Mouse (Mus musculus) kidney, embryonic 16.5 days (tissue): ENCODE measurements at regions not wholly inside any gene's neighbourhood (a gene's known extent, or its start where the extent isn't known, plus 50 kb on each side); places are given as distances from the start of the nearest gene placed in this dataset.
A peak's percentile ranks its signal among the peaks of the same experiment; 100 is the strongest.

ENCODE experiments used
- ATAC-seq: fragments of 200-750 bp; cut with Nextera tagmentation; 2 replicates; pipeline ENCODE4 v1.8.0; 2017; ENCODE audit warnings: moderate TSS enrichment; ENCODE audit not compliant: low FRiP score, low TSS enrichment
- H3K27ac ChIP-seq: fragments of 300-500 bp; sonication (generic); 2 replicates; pipeline ENCODE4 v1.5.1; 2014; ENCODE audit warnings: low read length
- H3K27me3 ChIP-seq: fragments of 300-500 bp; sonication (generic); 2 replicates; pipeline ENCODE4 v1.6.1; 2014; ENCODE audit warnings: low read length, control low read depth, mixed read lengths; ENCODE audit not compliant: insufficient read depth
- H3K36me3 ChIP-seq: fragments of 300-500 bp; sonication (generic); 2 replicates; pipeline ENCODE4 v1.6.1; 2014; ENCODE audit warnings: low read length, control low read depth, mixed read lengths; ENCODE audit not compliant: insufficient read depth
- H3K4me1 ChIP-seq: fragments of 300-500 bp; sonication (generic); 2 replicates; pipeline ENCODE4 v1.6.1; 2014; ENCODE audit warnings: low read length, control low read depth, mixed read lengths; ENCODE audit not compliant: insufficient read depth
- H3K4me2 ChIP-seq: fragments of 300-500 bp; sonication (generic); replicated peaks from 2 replicates; pipeline ENCODE4 v1.6.1; 2014; ENCODE audit warnings: low read depth, low read length
- H3K4me3 ChIP-seq: fragments of 300-500 bp; sonication (generic); 2 replicates; pipeline ENCODE4 v1.5.1; 2014; ENCODE audit warnings: mild to moderate bottlenecking, low read length
- H3K9ac ChIP-seq: fragments of 300-500 bp; sonication (generic); replicated peaks from 2 replicates; pipeline ENCODE4 v1.6.1; 2014; ENCODE audit warnings: low read length
- H3K9me3 ChIP-seq: fragments of 300-500 bp; sonication (generic); 2 replicates; pipeline ENCODE4 v1.6.1; 2016; ENCODE audit warnings: low read length, control low read depth
- WGBS: fragments of 180-500 bp; shearing (Covaris S2); extraction: QIAGEN DNeasy Blood & Tissue Kit; methylation state at CpG from one replicate; pipeline ENCODE4 v1.1.7; 2014; 5-methylcytosine and 5-hydroxymethylcytosine counted together

DNA sequence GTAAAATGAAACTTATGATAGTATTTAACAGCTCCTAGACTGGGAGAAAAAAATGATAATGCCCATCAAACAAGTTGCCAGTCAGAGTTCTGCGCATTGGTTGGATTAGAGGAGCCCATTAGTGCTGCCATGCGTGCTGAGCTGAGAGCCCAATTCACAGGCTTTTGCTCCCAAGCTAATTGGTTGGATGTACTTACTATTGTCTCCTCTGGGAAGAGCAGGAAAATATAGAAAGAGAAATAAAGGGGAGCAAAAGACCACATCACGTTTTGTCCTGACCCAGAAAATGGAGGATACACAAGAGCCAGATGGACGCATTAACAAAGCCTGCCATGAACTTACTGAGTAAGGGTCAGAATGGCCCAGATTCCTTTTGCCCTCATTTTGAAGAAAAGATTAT lies 237.3 kb downstream of the 9330182O14Rik start:
- ATAC-seq: no peak
- Histone ChIP-seq H3K9me3 (no peaks in the 10 kb centered on the region), H3K27ac (no peak overlapping the region), H3K9ac (no peak overlapping the region), H3K4me2 (no peak overlapping the region), H3K4me1 (0 out of 2 replicates have a peak, but pooled peaks cover 3% of the 10 kb centered on the region), H3K27me3 (no peaks in the 10 kb centered on the region), H3K4me3 (no peak overlapping the region), H3K36me3 (no peaks in the 10 kb centered on the region)
- 91% methylated on average over 4 of the region's 4 CpGs for WGBS

DNA sequence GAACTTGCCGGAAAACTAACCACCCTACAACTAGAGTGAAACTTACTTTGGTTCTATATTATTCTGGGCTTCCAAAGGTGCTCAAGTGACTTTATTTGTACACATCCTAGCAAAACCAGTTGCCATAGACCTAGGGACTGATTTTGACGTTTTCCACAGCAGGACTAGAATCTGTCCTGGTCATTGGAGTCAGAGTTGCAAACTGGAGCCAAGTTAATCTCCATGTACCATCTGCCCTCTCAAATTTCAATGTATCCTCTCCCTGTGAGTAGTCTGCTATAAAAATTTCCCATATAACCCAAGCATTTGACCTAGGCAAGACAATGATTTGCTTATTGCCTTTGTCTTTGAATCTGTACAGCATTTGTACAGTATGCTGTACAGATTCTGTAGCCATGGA lies 252.4 kb downstream of the 9330182O14Rik start:
- H3K4me1 ChIP-seq: no peaks in the 10 kb centered on the region
- no peak overlapping the region for H3K27ac ChIP-seq
- H3K27me3 ChIP-seq: no peaks in the 10 kb centered on the region
- no peaks in the 10 kb centered on the region for H3K36me3 ChIP-seq
- no peak overlapping the region for H3K4me2 ChIP-seq
- WGBS: 71% methylated on average over 2 of the region's 2 CpGs
- no peaks in the 10 kb centered on the region for H3K9me3 ChIP-seq
- H3K9ac ChIP-seq: no peak overlapping the region
- no peak overlapping the region for H3K4me3 ChIP-seq
- ATAC-seq: no peak

DNA sequence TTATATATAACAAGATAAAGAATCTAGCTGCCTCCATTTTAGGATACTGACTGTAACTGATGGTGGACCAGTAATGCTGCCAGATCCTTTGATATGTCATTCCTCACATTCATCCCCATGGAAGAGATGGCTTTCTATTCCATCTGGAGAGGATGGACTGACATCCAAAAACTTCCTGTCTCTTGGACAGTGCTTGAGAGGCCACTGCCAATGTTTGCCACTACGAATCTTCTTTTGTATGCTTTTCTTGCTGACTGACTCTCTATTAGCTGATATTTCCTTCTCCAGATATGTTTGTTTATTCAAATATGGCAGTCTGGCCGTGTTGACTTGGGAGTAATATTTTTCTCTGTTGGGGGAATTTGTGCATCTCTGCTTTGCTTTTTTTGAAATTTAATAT lies 253.6 kb downstream of the 9330182O14Rik start:
- Histone ChIP-seq H3K4me2 (no peak overlapping the region), H3K36me3 (no peaks in the 10 kb centered on the region), H3K4me3 (no peak overlapping the region), H3K9ac (no peak overlapping the region), H3K27ac (no peak overlapping the region), H3K9me3 (no peaks in the 10 kb centered on the region), H3K4me1 (no peaks in the 10 kb centered on the region), H3K27me3 (no peaks in the 10 kb centered on the region)
- no peak for ATAC-seq
- WGBS: 53% methylated on average over 2 of the region's 2 CpGs

DNA sequence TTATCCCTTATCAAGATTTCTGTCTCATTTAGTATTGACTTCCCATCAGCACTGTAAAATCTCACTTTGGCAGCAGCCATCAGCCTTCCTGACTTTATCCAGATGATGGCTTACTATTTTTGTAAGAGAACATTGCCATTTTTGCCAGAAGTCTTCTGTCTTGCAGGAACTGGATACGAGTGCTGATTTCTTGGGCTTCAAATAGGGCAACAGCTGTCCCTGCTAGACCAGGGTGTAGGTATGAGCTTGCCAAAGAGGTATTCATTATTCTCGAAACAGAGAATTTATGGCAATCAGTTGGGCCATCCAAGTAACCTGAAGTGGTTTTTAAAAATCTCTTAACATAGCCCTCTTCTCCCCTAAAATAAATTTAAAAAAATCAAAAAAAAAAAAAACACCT lies 254.6 kb downstream of the 9330182O14Rik start:
- H3K4me3 ChIP-seq: no peak overlapping the region
- no peak overlapping the region for H3K27ac ChIP-seq
- WGBS: 68% methylated on average over 2 of the region's 2 CpGs
- H3K9ac ChIP-seq: no peak overlapping the region
- no peak overlapping the region for H3K4me2 ChIP-seq
- ATAC-seq: no peak
- H3K9me3 ChIP-seq: no peaks in the 10 kb centered on the region
- H3K36me3 ChIP-seq: no peaks in the 10 kb centered on the region
- H3K27me3 ChIP-seq: no peaks in the 10 kb centered on the region
- no peaks in the 10 kb centered on the region for H3K4me1 ChIP-seq

DNA sequence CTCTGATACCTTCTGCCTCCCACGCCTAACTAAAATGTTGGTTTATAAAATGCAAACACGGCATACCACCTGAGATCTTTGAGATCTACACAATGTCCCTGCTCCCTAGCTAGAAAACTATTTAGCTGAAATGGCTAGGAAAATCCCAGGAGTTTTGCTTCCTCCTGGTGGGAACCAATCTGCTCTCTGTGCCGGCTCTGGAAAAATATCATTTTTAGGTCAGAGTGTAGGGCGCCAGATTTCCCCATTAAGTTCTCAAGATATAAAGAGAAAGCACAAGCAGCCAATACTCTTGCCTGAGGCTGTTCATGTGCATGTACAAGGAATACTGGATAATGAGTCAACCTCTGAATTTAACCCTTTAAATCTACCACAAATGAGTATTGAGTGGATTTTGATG lies 301.0 kb downstream of the 9330182O14Rik start:
- H3K36me3 ChIP-seq: no peaks in the 10 kb centered on the region
- no peak overlapping the region for H3K4me2 ChIP-seq
- H3K9ac ChIP-seq: no peak overlapping the region
- H3K9me3 ChIP-seq: no peaks in the 10 kb centered on the region
- no peak overlapping the region for H3K27ac ChIP-seq
- no peaks in the 10 kb centered on the region for H3K4me1 ChIP-seq
- ATAC-seq: no peak
- WGBS: 87% methylated on average over 4 of the region's 4 CpGs
- no peak overlapping the region for H3K4me3 ChIP-seq
- no peaks in the 10 kb centered on the region for H3K27me3 ChIP-seq

DNA sequence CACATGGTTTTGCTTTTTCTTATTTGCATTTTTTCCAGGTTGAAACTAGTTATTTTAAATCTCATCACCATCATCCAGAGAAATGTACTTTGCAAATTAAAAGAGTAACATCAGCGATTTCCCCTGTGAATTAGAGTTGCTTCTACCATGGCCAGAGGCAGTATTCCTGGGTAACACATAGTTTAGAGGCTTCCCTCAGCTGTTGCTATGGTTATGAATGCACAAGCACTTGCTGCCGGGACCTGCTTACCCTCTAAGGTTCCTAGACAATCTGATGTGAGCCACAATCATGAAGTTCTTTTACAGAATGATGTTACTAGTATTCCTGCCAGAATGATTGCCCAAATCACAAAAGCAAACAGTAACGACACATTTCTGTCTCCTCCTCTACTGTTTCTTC lies 302.5 kb downstream of the 9330182O14Rik start:
- H3K4me2 ChIP-seq: no peak overlapping the region
- no peaks in the 10 kb centered on the region for H3K9me3 ChIP-seq
- 70% methylated on average over 3 of the region's 3 CpGs for WGBS
- no peak overlapping the region for H3K27ac ChIP-seq
- no peak overlapping the region for H3K9ac ChIP-seq
- no peaks in the 10 kb centered on the region for H3K36me3 ChIP-seq
- H3K27me3 ChIP-seq: no peaks in the 10 kb centered on the region
- H3K4me3 ChIP-seq: no peak overlapping the region
- ATAC-seq: no peak
- H3K4me1 ChIP-seq: no peaks in the 10 kb centered on the region

DNA sequence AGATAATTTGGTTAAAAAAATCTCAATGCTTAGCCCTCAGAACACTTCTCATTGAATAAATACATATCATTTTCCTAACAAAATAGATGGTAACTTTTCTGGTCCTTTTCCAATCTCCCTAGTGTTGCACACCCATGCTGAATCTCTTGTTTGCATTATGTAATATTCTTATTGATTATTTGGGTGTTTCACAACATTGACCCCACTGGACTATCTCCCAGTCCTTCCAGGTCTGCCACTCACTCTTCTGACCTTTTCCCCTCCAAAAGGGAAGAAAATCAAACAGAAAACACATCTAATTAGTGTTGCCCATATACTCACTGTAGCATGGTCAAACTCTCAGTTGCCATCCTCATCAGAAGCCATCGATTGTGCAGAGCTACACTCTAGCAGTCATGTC lies 305.7 kb downstream of the 9330182O14Rik start:
- no peak for ATAC-seq
- Histone ChIP-seq H3K36me3 (no peaks in the 10 kb centered on the region), H3K4me3 (no peak overlapping the region), H3K4me2 (no peak overlapping the region), H3K4me1 (no peaks in the 10 kb centered on the region), H3K9ac (no peak overlapping the region), H3K27me3 (no peaks in the 10 kb centered on the region), H3K27ac (no peak overlapping the region), H3K9me3 (no peaks in the 10 kb centered on the region)
- 88% methylated on average over 1 of the region's 1 CpGs for WGBS

DNA sequence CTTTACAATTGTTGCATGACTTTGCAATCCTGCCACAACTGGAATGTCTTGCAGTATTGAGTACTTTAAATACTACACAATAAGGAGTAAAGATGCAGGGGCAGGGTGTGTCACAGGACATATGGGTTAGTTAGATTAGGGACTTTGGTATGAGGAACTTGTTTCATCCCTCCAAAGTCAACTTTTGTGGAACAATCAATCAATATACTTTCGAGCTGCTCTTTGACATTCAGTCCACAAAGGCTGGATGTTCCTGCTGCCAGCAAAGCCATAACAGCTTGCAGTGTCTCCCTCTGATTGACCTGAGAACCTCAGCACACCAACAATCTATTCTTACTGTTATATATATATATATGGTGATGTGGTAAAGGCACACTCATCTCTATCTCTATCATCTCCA lies 314.5 kb downstream of the 9330182O14Rik start:
- H3K9ac ChIP-seq: no peak overlapping the region
- no peak overlapping the region for H3K4me3 ChIP-seq
- H3K4me2 ChIP-seq: no peak overlapping the region
- H3K9me3 ChIP-seq: no peaks in the 10 kb centered on the region
- no peaks in the 10 kb centered on the region for H3K27me3 ChIP-seq
- H3K36me3 ChIP-seq: no peaks in the 10 kb centered on the region
- H3K4me1 ChIP-seq: no peaks in the 10 kb centered on the region
- H3K27ac ChIP-seq: no peak overlapping the region
- 69% methylated on average over 1 of the region's 1 CpGs for WGBS
- ATAC-seq: no peak

DNA sequence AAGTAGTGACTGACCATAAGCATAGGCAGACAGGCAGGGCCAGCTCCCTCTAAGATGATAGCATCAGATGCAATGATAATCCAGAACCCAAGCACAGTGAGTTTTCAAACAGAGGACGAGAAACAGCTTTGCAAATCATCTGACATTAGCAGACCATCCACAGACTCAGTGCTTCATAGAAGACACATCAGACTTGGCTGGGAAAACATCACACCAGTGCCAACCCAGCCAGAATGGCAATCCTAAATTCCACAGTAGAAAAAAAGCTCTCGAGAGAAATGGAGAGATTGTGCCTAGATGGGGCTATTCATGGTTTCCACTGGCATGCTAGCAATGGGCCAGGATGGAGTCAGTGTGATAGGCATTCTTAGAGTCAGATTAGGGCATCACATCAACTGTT lies 319.1 kb downstream of the 9330182O14Rik start:
- H3K4me2 ChIP-seq: no peak overlapping the region

DNA sequence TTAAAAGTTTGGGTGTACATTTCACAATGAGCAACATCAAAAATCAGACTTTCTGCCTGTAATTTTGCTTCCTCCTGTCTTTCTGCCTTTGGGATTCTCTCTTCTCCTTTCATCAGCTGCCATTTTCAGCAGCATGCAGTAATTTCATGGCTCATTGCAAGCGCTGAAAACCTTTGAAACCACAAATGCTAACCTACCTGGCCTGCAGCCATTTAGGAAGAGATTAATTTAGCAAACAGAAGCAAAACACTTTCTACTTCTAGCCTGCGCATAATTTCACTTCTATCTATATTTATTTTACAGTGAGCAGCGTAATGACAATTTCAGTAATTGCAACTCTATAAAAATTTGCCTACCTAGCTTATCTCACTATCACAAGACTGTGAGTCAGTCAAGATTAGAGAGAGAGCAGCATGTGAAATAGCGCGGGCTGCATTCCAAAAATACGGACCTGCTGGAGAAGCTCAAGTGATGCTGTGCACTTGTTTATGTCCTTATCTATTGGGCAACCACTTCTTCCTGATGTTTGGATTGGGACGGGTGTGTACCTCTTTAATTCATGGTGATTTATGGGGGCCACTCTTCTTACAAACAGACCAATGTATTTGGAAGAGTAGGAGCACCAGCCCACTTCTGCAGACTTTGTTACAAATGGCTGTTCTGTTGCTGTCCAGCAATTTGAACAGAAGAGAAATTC lies 341.6 kb downstream of the 9330182O14Rik start:
- H3K4me2 ChIP-seq: no peak overlapping the region

More for the DNA sequence above, 319.1 kb downstream of the 9330182O14Rik start:
- H3K4me3 ChIP-seq: no peak overlapping the region
- H3K4me1 ChIP-seq: no peaks in the 10 kb centered on the region
- H3K27me3 ChIP-seq: no peaks in the 10 kb centered on the region
- H3K9me3 ChIP-seq: no peaks in the 10 kb centered on the region
- H3K9ac ChIP-seq: no peak overlapping the region
- no peaks in the 10 kb centered on the region for H3K36me3 ChIP-seq
- H3K27ac ChIP-seq: no peak overlapping the region
- WGBS: 85% methylated on average over 2 of the region's 2 CpGs
- ATAC-seq: no peak

More for the DNA sequence above, 341.6 kb downstream of the 9330182O14Rik start:
- Histone ChIP-seq H3K27me3 (no peaks in the 10 kb centered on the region), H3K36me3 (no peaks in the 10 kb centered on the region), H3K4me3 (no peak overlapping the region), H3K9me3 (no peaks in the 10 kb centered on the region), H3K27ac (no peak overlapping the region), H3K4me1 (peaks cover 6% of the 10 kb centered on the region), H3K9ac (no peak overlapping the region)
- ATAC-seq: peak; percentile 42; the same call in 1 of the 2 replicates
- WGBS: 42% methylated on average over 7 of the region's 7 CpGs
